Mouse (Mus musculus) mammary gland, adult 2 months (tissue): ENCODE results near the gene Aste1. TPM values are rescaled to one million over a fixed set of nuclear protein-coding genes. Genes with fewer than 3 reads are reported as not detected.

Source experiments
- polyA plus RNA-seq: library from polyadenylated mRNA; depleted of rRNA; stranded (reverse); fragments of >200 nt; gene quantifications from 2 replicates; pipeline ENCODE4 v1.2.3, GENCODE M21; 2012; ENCODE audit warnings: low replicate concordance; rRNA removed

The Aste1 gene
- 4.1 and 9.8 TPM in 2 replicates for polyA plus RNA-seq

DNA sequence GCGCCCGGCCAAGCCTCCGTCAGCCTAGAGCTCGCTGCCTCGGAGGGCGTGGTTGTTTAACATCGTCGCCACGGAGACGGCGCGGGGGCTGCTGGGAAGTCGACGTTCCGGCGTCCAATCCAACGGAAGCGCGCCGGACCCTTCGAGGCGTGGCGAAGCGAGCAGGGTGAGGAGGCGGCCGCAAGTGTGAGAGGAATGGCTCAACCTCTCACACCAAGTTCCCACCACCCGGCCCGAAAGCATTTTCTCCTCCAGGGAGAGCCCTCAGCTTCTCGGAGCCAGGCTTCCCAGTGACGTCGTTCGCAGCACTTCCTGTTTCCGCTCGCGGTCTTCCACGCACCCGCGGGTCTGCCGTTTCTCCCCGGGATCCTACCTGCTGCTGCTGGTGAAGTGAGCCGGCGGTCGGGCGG, at the start of gene Aste1, which contains the start of gene Nek11:
Aste1 (plus strand) TSS at position 175 of the 410 bp plus-strand sequence.
Nek11 (minus strand) TSS at position 307 of the 410 bp plus-strand sequence.

Other genes with a start within 250 kb of the Aste1 start
- 0.07 TPM in 1 of 2 replicates, not detected in the other for gene Nek11, start 132 bp downstream of the Aste1 start, polyA plus RNA-seq
- 42.0 and 61.5 TPM in 2 replicates for gene Atp2c1, start 131.9 kb downstream of the Aste1 start, polyA plus RNA-seq
- 19.0 and 19.3 TPM in 2 replicates for gene Pik3r4, start 247.6 kb downstream of the Aste1 start, polyA plus RNA-seq